Mouse (Mus musculus): ENCODE measurements around the gene Scd2. TPM values are rescaled to one million over a fixed set of nuclear protein-coding genes. Genes with fewer than 3 reads are reported as not detected.

Gene Scd2
- polyA plus RNA-seq, 1 experiment = 717 TPM

DNA sequence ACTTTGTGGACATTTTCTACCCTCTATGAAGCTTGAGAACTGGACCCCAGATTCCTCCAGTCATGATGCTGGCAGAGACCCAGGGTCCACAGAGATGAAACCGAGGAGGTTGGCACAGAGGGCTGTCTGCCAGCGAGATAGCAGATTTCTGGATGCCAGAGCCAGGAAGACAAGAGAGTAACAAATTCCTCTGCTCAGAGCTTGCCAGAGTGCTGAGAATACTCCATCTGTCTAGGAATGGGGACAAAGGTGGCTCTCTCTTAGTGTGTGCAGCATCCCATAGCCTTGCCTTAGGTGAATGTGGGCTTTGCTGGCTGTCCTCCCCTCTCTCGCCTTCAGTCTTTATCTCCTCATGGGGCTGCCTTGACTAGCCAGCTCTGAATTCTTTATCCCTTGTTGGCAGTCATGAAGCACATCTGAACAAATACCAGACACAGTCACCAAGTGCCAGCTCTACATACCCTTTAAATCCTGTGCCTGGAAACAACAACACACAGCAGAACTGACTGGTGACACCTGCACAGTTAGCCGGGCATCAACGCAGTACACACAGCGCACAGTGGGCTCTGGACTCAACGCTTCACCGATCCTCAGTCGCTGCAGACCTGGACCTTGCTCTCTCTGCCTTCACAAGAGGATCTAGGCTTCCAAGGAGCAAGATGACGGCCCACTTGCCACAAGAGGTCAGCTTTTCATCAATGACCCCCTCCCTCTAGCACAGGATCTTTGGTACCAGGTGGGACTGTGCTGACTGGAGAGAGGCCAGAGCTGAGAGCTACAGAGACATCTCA lies 39.6 kb downstream of the Scd2 start, which contains the start of gene Scd4:
Scd4 (plus strand) TSS at position 260 of the 791 bp plus-strand sequence.
- TF ChIP-seq POLR2A (IDR thresholded peaks at IDR 0.05; ENCODE audit: extremely low read depth, insufficient read depth, low read length) (no peak), CTCF (IDR thresholded peaks at IDR 0.05; ENCODE audit: extremely low read depth, insufficient read depth, low read length) (no peak)
- no peak within 1 kb of the TSS for H3K4me3 ChIP-seq (ENCODE audit: insufficient read depth, low read length)
- peaks cover 12% of the 10 kb centered on the region for H3K4me1 ChIP-seq (ENCODE audit: control insufficient read depth, insufficient read depth, low read length)
- peak within 1 kb of the TSS; percentile 36; the same call in 1 of the 2 replicates for H3K27ac ChIP-seq (ENCODE audit: insufficient read depth, low read length)

DNA sequence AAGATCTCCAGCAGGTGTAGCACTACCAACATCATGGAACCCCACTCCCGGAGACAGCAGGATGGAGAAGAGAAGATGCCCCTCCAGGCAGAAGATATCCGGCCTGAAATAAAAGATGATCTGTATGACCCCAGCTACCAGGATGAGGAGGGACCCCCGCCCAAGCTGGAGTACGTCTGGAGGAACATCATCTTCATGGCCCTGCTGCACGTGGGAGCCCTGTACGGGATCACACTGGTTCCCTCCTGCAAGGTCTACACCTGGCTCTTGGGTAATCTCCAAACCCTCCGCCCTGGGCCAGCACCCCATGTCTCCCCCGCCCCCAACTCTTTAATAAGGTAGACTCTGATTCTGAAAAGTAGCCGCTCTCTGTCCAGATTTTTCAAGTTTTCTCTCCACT lies 40.5 kb downstream of the Scd2 start:
- no peak overlapping the region for H3K27ac ChIP-seq (ENCODE audit: insufficient read depth, low read length)
- TF ChIP-seq CTCF (IDR thresholded peaks at IDR 0.05; ENCODE audit: extremely low read depth, insufficient read depth, low read length) (no peak), POLR2A (IDR thresholded peaks at IDR 0.05; ENCODE audit: extremely low read depth, insufficient read depth, low read length) (no peak)
- no peak overlapping the region for H3K4me3 ChIP-seq (ENCODE audit: insufficient read depth, low read length)
- H3K4me1 ChIP-seq (ENCODE audit: control insufficient read depth, insufficient read depth, low read length) = peaks cover 12% of the 10 kb centered on the region

DNA sequence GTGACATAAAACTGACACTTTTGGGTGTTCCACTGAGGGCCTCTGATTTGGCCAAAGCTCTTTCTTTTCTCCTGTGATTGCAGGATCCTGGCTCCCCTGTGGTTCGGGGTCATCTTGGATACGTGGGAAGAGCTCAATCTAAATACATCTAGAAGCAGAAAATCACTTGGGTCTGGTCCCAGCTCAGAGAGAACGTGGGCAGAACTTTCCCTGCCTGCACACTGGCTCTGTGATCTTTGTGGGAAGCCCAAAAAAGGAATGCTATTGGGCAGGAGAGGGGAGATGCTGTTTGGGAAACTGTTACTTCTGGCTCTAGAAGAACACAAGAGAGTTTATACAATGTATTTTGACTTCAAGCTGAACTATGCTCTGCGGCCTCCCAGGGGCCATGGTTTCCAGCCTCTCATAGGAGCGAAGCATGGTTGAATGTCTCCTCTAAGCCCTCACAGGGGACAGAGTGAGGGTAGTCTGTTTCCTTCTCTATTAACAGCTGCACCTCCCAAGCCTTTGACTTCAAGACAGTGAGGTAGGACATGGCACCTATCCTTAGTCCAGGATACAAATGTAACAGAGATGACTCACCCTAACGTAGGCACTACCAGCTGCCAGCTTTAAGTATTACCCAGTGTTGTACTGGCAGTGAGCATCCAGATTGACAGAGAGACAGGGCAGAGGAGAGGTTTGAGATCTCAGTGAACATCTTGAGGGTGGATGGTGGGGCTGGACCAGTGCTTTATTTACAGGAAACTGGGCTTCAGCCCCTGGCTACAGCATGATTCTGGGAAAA lies 42.6 kb downstream of the Scd2 start:
- H3K4me3 ChIP-seq (ENCODE audit: insufficient read depth, low read length) = no peak overlapping the region
- H3K27ac ChIP-seq (ENCODE audit: insufficient read depth, low read length) = no peak overlapping the region
- TF ChIP-seq CTCF (IDR thresholded peaks at IDR 0.05; ENCODE audit: extremely low read depth, insufficient read depth, low read length) (no peak), POLR2A (IDR thresholded peaks at IDR 0.05; ENCODE audit: extremely low read depth, insufficient read depth, low read length) (no peak)
- peaks cover 12% of the 10 kb centered on the region for H3K4me1 ChIP-seq (ENCODE audit: control insufficient read depth, insufficient read depth, low read length)

DNA sequence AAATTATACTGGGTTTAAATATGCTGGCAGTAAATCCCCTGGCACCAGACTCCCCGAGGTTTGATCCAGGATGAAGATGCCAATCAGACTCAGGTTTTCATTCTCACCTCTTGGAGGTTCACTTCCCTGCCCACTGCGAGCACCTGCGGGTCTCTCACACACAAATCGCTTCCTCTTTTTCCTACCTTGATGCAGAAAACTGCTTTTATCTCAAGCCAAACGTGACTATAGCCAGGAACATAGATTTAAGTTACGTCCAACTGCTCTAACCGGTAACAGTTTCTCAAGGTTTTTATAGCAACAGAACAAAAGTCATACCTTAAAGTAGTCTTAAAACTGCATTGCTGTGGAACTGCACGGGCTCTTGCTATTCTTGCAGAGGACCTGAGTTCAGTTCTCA lies 56.2 kb downstream of the Scd2 start:
- TF ChIP-seq CTCF (IDR thresholded peaks at IDR 0.05; ENCODE audit: extremely low read depth, insufficient read depth, low read length) (no peak), POLR2A (IDR thresholded peaks at IDR 0.05; ENCODE audit: extremely low read depth, insufficient read depth, low read length) (no peak)
- Histone ChIP-seq H3K27ac (ENCODE audit: insufficient read depth, low read length) (no peak overlapping the region), H3K4me3 (ENCODE audit: insufficient read depth, low read length) (no peak overlapping the region)

DNA sequence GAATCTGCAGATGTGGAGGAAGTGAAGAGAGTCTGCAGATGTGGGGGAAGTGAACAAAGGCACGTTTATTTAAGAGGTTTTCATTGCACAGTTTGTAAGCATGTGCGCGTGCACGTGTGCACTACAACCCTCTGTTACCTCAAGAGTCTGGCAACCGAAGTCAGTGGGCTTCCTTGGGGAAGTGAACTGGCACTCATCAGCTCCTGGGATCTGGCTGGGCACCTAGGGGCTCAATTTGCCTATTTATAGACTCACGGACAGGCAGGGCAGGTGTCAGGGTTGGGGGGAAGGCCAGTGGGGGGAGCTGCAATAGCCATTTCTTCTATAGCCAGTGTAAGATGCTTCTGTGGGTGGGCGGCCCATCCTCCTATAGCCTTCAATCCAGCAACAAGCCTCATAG lies 58.3 kb downstream of the Scd2 start:
- no peak overlapping the region for H3K4me3 ChIP-seq (ENCODE audit: insufficient read depth, low read length)
- no peaks in the 10 kb centered on the region for H3K4me1 ChIP-seq (ENCODE audit: control insufficient read depth, insufficient read depth, low read length)
- no peak overlapping the region for H3K27ac ChIP-seq (ENCODE audit: insufficient read depth, low read length)
- TF ChIP-seq POLR2A (IDR thresholded peaks at IDR 0.05; ENCODE audit: extremely low read depth, insufficient read depth, low read length) (no peak), CTCF (IDR thresholded peaks at IDR 0.05; ENCODE audit: extremely low read depth, insufficient read depth, low read length) (no peak)

More for the DNA sequence above, 56.2 kb downstream of the Scd2 start:
- no peaks in the 10 kb centered on the region for H3K4me1 ChIP-seq (ENCODE audit: control insufficient read depth, insufficient read depth, low read length)

Other genes with a start within 250 kb of the Scd2 start
- 17.2 and 18.4 TPM in 2 replicates for gene Erlin1, start 223.9 kb upstream of the Scd2 start, polyA plus RNA-seq (2012; rRNA removed)
- gene Chuk, start 186.2 kb upstream of the Scd2 start, polyA plus RNA-seq (2012; rRNA removed) = 102 and 109 TPM in 2 replicates
- gene Cwf19l1, start 157.8 kb upstream of the Scd2 start, polyA plus RNA-seq (2012; rRNA removed) = 23.7 and 25.2 TPM in 2 replicates
- 89.3 and 91.0 TPM in 2 replicates for gene Bloc1s2, start 147.2 kb upstream of the Scd2 start, polyA plus RNA-seq (2012; rRNA removed)
- gene Pkd2l1, start 101.2 kb upstream of the Scd2 start, polyA plus RNA-seq (2012; rRNA removed) = 1.1 and 1.5 TPM in 2 replicates
- gene Scd3, start 90.4 kb upstream of the Scd2 start, polyA plus RNA-seq (2012; rRNA removed) = 4.9 and 5.6 TPM in 2 replicates
- gene Scd4, start 39.4 kb downstream of the Scd2 start, polyA plus RNA-seq (2012; rRNA removed) = 0.25 and 0.33 TPM in 2 replicates
- gene Scd1, start 114.2 kb downstream of the Scd2 start, polyA plus RNA-seq (2012; rRNA removed) = 121 and 184 TPM in 2 replicates
- 0.04 and 0.10 TPM in 2 replicates for gene Wnt8b, start 199.8 kb downstream of the Scd2 start, polyA plus RNA-seq (2012; rRNA removed)